Mouse (Mus musculus) olfactory bulb, adult 2 months (tissue): ENCODE measurements around the gene Mettl7a2. TPM values are rescaled to one million over a fixed set of nuclear protein-coding genes. Genes with fewer than 3 reads are reported as not detected.
"Not testable (repeated sequence)": the region's sequence is repeated elsewhere in the genome, so short reads cannot be mapped to it uniquely, and the experiment has no call there.

ENCODE experiments used
- H3K27ac ChIP-seq: fragments of 200-500 bp; 2 replicates; pipeline ENCODE4 v1.5.1; 2012; ENCODE audit warnings: low read depth, low read length; ENCODE audit not compliant: insufficient read depth
- H3K4me1 ChIP-seq: fragments of 200-500 bp; 2 replicates; pipeline ENCODE4 v1.6.1; 2012; ENCODE audit warnings: low read length; ENCODE audit not compliant: control insufficient read depth, insufficient read depth
- H3K4me3 ChIP-seq: fragments of 200-500 bp; 2 replicates; pipeline ENCODE4 v1.5.1; 2012; ENCODE audit warnings: mild to moderate bottlenecking, low read depth, low read length, moderate library complexity; ENCODE audit not compliant: insufficient read depth
- CTCF ChIP-seq: fragments of 200-500 bp; IDR thresholded peaks from 2 replicates; pipeline ENCODE4 v1.5.1; 2012; ENCODE audit warnings: low read depth, mild to moderate bottlenecking, low read length, moderate library complexity; ENCODE audit not compliant: insufficient read depth
- POLR2A ChIP-seq: fragments of 200-500 bp; IDR thresholded peaks from 2 replicates; pipeline ENCODE4 v1.6.1; 2012; ENCODE audit warnings: mild to moderate bottlenecking, low read depth, low read length, moderate library complexity; ENCODE audit not compliant: insufficient read depth
- WGBS: fragments of 180-500 bp; shearing (Covaris S2); methylation state at CpG from one replicate; pipeline ENCODE4 v1.1.7; 2018; 5-methylcytosine and 5-hydroxymethylcytosine counted together
- polyA plus RNA-seq: library from polyadenylated mRNA; stranded (reverse); fragments of >200 nt; gene quantifications from 2 replicates; pipeline ENCODE4 v1.2.4, GENCODE M21; 2012; ENCODE audit warnings: low replicate concordance; ENCODE audit not compliant: missing spikeins, insufficient read depth, insufficient read length

The Mettl7a2 gene
- polyA plus RNA-seq, 1 experiment, result not detected

DNA sequence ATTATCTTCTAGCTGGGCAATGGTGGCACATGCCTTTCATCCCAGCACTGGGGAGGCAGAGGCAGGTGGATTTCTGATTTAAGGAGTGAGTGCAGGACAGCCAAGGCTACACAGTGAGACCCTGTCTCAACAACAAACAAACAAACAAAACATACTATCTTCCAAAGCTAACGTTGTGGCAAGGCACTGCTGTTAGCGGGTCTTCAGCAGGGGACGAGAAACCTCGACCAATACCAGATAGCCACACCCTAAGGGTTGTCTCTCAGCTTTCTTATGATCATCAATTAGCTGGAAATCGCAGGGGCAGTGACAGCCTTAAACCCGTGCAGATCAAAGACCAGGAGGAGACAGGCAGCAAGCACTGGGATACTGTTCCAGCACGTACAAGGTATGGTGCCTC, 11.2 kb downstream of the Mettl7a2 start, which contains the start of gene Higd1c:
Higd1c (plus strand) TSS at position 301 of the 400 bp plus-strand sequence.
- TF ChIP-seq CTCF (no peak), POLR2A (no peak)
- Histone ChIP-seq H3K4me1 (no peaks in the 10 kb centered on the region), H3K4me3 (no peak within 1 kb of the TSS), H3K27ac (no peak within 1 kb of the TSS)
- 82% methylated on average over 7 of the region's 7 CpGs for WGBS

DNA sequence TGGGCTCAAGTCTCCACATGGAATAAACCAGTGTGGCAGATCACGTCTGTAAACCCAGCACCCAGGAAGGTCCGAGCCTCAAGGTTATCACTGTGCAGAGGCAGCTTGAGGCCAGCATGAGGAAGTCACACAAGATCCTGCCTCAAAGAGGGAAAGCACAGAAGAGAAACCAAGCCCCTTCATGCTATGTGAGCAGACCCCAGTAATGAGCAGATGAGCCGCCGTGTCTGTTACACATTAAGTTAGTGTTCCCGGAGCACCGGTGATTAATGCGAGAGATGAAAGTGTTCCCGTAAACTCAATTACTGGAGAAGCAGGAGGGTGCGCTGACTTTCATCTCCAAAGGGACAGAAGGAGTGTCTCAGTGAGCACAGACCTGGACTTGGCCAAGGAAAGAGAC, 13.0 kb downstream of the Mettl7a2 start:
- not testable (repeated sequence) for H3K4me3 ChIP-seq, H3K27ac ChIP-seq, H3K4me1 ChIP-seq
- 80% methylated on average over 9 of the region's 9 CpGs for WGBS

DNA sequence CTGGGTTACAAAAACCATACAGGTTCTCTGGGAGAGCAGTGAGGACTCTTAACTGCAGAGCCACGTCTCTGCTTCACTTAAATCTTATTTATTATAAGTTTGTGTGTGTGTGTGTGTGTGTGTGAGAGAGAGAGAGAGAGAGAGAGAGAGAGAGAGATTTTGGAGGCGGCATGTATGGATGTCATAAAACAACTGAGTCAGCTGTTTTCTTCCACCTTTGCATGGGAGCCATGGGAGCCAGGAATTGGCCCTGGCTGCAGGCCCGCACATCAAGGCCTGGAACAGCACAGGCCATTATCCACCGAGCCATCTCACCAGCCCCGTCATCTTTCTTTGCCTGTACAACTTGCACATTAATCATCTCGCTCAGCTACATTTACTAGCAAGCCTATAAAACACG, 14.1 kb downstream of the Mettl7a2 start:
- Histone ChIP-seq H3K27ac (no peak overlapping the region), H3K4me1 (no peaks in the 10 kb centered on the region), H3K4me3 (no peak overlapping the region)
- no peak for TF ChIP-seq POLR2A
- TF ChIP-seq CTCF, result no peak
- 82% methylated on average over 7 of the region's 7 CpGs for WGBS

DNA sequence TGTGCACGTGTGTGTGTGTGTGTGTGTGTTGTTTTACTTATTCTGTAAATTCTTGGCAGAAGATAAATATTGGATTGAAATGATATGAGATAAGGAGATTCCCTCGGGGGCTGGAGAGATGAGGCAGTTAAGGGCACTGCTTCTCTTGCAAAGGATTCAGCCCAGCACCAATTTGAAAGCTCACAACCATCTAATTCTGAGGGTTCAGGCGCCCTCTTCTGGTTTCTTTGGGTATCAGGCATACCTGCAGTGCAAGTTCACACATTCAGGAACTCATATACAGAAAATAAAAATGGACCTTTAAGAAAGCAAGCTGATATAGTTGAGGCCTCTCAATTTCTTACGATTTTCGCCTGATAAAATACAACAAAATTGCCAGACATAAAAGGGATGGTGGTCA, 22.1 kb downstream of the Mettl7a2 start:
- no peak overlapping the region for H3K4me3 ChIP-seq
- no peak overlapping the region for H3K27ac ChIP-seq
- WGBS, result 38% methylated on average over 5 of the region's 5 CpGs
- H3K4me1 ChIP-seq, result no peaks in the 10 kb centered on the region
- TF ChIP-seq CTCF (no peak), POLR2A (no peak)

DNA sequence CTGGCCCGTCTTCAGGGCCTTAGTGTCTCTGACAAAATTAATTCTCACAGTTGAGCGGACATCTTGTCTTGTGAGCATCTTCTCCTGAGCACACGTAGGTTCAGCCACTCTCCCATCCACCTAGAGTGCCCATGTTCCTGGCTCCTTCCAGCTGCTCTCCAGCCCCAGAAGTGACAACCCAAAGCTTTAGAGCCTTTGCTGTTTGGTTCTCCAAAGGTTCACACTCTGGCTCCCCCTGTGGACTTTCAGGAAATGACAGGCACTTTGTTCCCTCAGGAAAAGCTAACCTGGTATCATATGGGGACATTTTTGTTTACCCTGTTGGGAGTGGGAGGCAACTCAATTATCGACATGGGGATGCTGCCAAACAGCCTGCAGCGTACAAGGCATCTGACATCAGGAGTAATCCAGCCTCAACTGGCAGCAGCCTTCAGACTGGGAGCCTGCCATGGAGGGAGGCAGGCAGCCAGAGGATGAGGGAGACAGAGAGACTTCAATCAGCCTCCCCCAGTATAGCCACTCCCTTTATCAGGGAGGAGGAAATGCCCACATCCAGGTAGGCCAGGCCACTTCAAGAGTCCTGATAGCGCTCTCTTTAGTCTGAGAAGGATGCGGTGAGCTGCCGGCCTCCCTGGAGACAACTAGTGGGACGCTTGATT, 25.0 kb downstream of the Mettl7a2 start:
- not testable (repeated sequence) for H3K27ac ChIP-seq, H3K4me1 ChIP-seq, H3K4me3 ChIP-seq
- WGBS, result 28% methylated on average over 4 of the region's 9 CpGs

DNA sequence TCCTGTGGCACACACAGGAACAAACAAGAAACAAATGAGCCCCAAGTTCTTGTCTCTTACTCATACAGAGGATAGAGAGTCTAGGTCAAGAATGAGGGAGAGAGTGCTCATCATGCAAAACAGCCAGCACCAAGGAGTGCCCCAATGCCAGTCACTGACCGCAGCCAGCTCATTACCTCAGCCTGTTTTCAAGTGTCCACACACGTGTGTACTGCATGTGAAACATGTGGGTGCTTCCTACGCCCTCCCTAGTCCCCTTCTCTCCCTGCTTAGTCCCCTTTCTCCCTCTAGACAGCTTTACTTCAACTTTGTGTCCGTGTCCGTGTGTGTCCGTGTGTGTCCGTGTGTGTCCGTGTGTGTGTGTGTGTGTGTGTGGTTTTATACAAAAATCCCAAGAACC, 26.7 kb downstream of the Mettl7a2 start:
- H3K4me1 ChIP-seq, result 0 out of 2 replicates have a peak, but pooled peaks cover 4% of the 10 kb centered on the region
- H3K4me3 ChIP-seq, result no peak overlapping the region
- no peak overlapping the region for H3K27ac ChIP-seq
- TF ChIP-seq CTCF (no peak), POLR2A (no peak)
- WGBS, result 91% methylated on average over 8 of the region's 8 CpGs

DNA sequence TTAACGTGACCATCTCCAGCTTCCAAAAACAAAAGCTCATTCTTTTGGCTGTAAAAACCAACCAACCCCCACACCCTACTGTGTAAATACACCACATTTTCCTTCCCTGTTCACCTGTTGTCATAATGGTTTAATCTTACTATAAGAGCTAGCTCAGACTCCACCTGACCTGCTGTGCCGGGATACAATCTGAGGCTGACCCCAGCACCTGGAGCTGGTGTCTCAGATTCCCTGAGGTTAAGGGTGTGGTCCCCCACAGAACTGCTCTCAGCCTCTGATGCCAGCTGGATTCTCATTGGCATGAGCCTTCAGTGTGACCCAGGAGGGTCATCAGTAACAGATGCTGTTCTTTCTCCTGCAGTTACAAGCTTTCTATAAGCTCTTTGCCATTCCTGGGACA, 27.1 kb downstream of the Mettl7a2 start:
- Histone ChIP-seq H3K27ac (no peak overlapping the region), H3K4me3 (no peak overlapping the region), H3K4me1 (0 out of 2 replicates have a peak, but pooled peaks cover 4% of the 10 kb centered on the region)
- no peak for TF ChIP-seq CTCF
- no peak for TF ChIP-seq POLR2A
- 89% methylated on average over 2 of the region's 2 CpGs for WGBS

DNA sequence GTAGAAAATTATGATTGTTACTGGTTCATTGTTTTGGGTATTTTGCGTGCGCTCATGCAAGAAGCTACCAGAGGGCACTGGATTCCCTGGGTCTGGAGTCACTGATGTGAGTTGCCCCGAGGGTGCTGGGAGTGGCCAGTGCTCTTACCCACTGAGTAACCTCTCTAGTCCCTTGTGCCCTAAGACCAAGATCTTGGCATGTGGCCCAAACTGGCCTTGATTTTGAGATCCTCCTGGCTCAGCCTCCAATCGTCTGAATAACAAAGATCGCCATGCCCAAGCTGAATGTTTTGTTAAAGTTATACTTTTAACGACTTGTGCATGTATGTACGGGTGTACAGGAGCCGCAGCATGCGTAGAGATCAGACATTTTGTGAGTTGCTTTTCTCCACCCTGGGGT, 32.7 kb downstream of the Mettl7a2 start:
- Histone ChIP-seq H3K4me1 (0 out of 2 replicates have a peak, but pooled peaks cover 4% of the 10 kb centered on the region), H3K27ac (no peak overlapping the region), H3K4me3 (no peak overlapping the region)
- TF ChIP-seq CTCF (no peak), POLR2A (no peak)
- whole genome bisulfite sequencing, result 89% methylated on average over 9 of the region's 9 CpGs

DNA sequence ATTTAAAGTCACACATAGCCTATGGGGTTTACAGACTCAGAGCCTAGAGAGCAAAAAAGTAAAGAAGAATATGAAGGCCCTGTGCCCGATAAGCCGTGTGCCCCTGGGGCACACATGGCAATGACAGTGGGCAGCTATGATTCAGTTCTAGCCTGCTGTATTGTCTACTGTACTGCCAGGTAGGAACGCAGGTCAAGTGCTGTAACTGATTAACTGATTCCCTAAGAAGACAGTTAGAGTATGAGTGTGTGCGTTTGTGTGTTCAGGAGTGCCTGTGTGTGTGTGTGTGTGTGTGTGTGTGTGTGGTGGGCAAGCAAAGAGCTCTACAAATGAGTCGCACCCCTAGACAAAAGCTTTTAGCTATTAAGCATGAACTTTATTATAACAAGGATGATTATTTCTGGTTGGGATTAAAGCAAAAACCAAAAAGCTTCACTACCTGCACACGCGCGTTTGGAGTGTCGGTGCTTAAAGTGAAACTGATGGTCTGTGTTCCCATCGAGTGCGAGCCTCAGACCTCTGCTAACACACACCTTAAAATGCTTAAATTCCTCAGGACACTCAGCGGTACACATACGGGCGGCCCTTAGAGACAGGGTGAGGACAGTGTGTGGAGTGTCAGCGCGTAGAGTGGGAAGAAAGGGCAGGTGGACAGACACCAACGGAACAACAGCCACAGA, 34.7 kb downstream of the Mettl7a2 start:
- 93% methylated on average over 17 of the region's 17 CpGs for WGBS
- Histone ChIP-seq H3K4me1 (0 out of 2 replicates have a peak, but pooled peaks cover 4% of the 10 kb centered on the region), H3K4me3 (no peak overlapping the region), H3K27ac (no peak overlapping the region)
- TF ChIP-seq POLR2A (no peak), CTCF (no peak)
